Mouse (Mus musculus) liver, embryonic 16.5 days (tissue): ENCODE results near the gene Slc39a11. TPM values are rescaled to one million over a fixed set of nuclear protein-coding genes. Genes with fewer than 3 reads are reported as not detected.

Experiments used
- ATAC-seq: fragments of 200-750 bp; cut with Nextera tagmentation; 2 replicates; pipeline ENCODE4 v1.8.0; 2017; ENCODE audit warnings: low read depth, mild to moderate bottlenecking, moderate number of reproducible peaks, moderate library complexity
- H3K27ac ChIP-seq: fragments of 300-500 bp; sonication (generic); 2 replicates; pipeline ENCODE4 v1.5.1; 2014; ENCODE audit warnings: mild to moderate bottlenecking, low read length
- H3K27me3 ChIP-seq: fragments of 300-500 bp; sonication (generic); 2 replicates; pipeline ENCODE4 v1.6.1; 2014; ENCODE audit warnings: low read depth, low read length, mixed read lengths; ENCODE audit not compliant: control insufficient read depth, insufficient read depth
- H3K36me3 ChIP-seq: fragments of 300-500 bp; sonication (generic); 2 replicates; pipeline ENCODE4 v1.6.1; 2014; ENCODE audit warnings: mild to moderate bottlenecking; ENCODE audit not compliant: control insufficient read depth, insufficient read depth
- H3K4me1 ChIP-seq: fragments of 300-500 bp; sonication (generic); 2 replicates; pipeline ENCODE4 v1.6.1; 2014; ENCODE audit warnings: low read depth, low read length, mixed read lengths; ENCODE audit not compliant: control insufficient read depth
- H3K4me2 ChIP-seq: fragments of 300-500 bp; sonication (generic); 2 replicates; pipeline ENCODE4 v1.6.1; 2014; ENCODE audit warnings: low read depth, low read length, mixed read lengths
- H3K4me3 ChIP-seq: fragments of 300-500 bp; sonication (generic); 2 replicates; pipeline ENCODE4 v1.5.1; 2014; ENCODE audit warnings: low read depth, mild to moderate bottlenecking, low read length
- H3K9ac ChIP-seq: fragments of 300-500 bp; sonication (generic); 2 replicates; pipeline ENCODE4 v1.6.1; 2014; ENCODE audit warnings: low read depth, low read length
- H3K9me3 ChIP-seq: fragments of 300-500 bp; sonication (generic); replicated peaks from 2 replicates; pipeline ENCODE4 v1.6.1; 2016; ENCODE audit warnings: low read length; ENCODE audit not compliant: control insufficient read depth
- WGBS: fragments of 180-500 bp; shearing (Covaris S2); extraction: QIAGEN DNeasy Blood & Tissue Kit; methylation state at CpG from one replicate; pipeline ENCODE4 v1.1.7; 2014; ENCODE audit not compliant: insufficient replicate concordance; 5-methylcytosine and 5-hydroxymethylcytosine counted together
- polyA plus RNA-seq: library from polyadenylated mRNA; unstranded; fragments of >200 nt; fragmentation: Nextera tagmentation; extraction: Ambion mirVana; gene quantifications from 2 replicates; pipeline ENCODE4 v1.2.1, GENCODE M21; 2015

The Slc39a11 gene
- polyA plus RNA-seq, 1 experiment from 2014 or later, result 14.1 TPM

- Histone ChIP-seq H3K27me3 (no peaks in the 10 kb centered on the region), H3K9ac (no peak overlapping the region), H3K4me3 (no peak overlapping the region), H3K4me1 (no peaks in the 10 kb centered on the region), H3K9me3 (no peaks in the 10 kb centered on the region), H3K4me2 (no peak overlapping the region), H3K36me3 (no peaks in the 10 kb centered on the region), H3K27ac (no peak overlapping the region)
- ATAC-seq, result no peak
- WGBS, result 58% methylated on average over 7 of the region's 7 CpGs
Observed at GRCm38 (mm10) chr11:113362617-113363016, 287.3 kb downstream of the Slc39a11 start.

GRCm38 (mm10) chr11:113360049-113360835, 289.6 kb downstream of the Slc39a11 start:
- H3K4me1 ChIP-seq, result no peaks in the 10 kb centered on the region
- no peaks in the 10 kb centered on the region for H3K36me3 ChIP-seq
- no peaks in the 10 kb centered on the region for H3K9me3 ChIP-seq
- no peak overlapping the region for H3K27ac ChIP-seq
- 75% methylated on average over 10 of the region's 10 CpGs for WGBS
- ATAC-seq, result no peak
- H3K4me2 ChIP-seq, result no peak overlapping the region
- no peak overlapping the region for H3K4me3 ChIP-seq
- H3K27me3 ChIP-seq, result no peaks in the 10 kb centered on the region
- H3K9ac ChIP-seq, result no peak overlapping the region

- Histone ChIP-seq H3K27me3 (no peaks in the 10 kb centered on the region), H3K36me3 (peaks cover under 1% of the 10 kb centered on the region; the same call in 1 of the 2 replicates), H3K4me3 (no peak overlapping the region), H3K9ac (no peak overlapping the region), H3K4me1 (no peaks in the 10 kb centered on the region), H3K9me3 (no peaks in the 10 kb centered on the region), H3K4me2 (no peak overlapping the region), H3K27ac (no peak overlapping the region)
- ATAC-seq, result no peak
- WGBS, result 75% methylated on average over 5 of the region's 5 CpGs
Observed at GRCm38 (mm10) chr11:113355932-113356331, 293.9 kb downstream of the Slc39a11 start.

GRCm38 (mm10) chr11:113352085-113352815, 297.6 kb downstream of the Slc39a11 start:
- H3K9ac ChIP-seq, result no peak overlapping the region
- ATAC-seq, result no peak
- WGBS, result 48% methylated on average over 11 of the region's 12 CpGs
- no peaks in the 10 kb centered on the region for H3K4me1 ChIP-seq
- H3K9me3 ChIP-seq, result peaks cover 5% of the 10 kb centered on the region
- peaks cover 4% of the 10 kb centered on the region; the same call in 1 of the 2 replicates for H3K36me3 ChIP-seq
- H3K27ac ChIP-seq, result no peak overlapping the region
- no peaks in the 10 kb centered on the region for H3K27me3 ChIP-seq
- no peak overlapping the region for H3K4me3 ChIP-seq
- H3K4me2 ChIP-seq, result no peak overlapping the region

GRCm38 (mm10) chr11:113350583-113350982, 299.3 kb downstream of the Slc39a11 start:
- Histone ChIP-seq H3K27ac (no peak overlapping the region), H3K9ac (no peak overlapping the region), H3K36me3 (peaks cover 4% of the 10 kb centered on the region; the same call in 1 of the 2 replicates), H3K4me1 (no peaks in the 10 kb centered on the region), H3K9me3 (peaks cover 5% of the 10 kb centered on the region), H3K4me2 (no peak overlapping the region), H3K4me3 (no peak overlapping the region), H3K27me3 (no peaks in the 10 kb centered on the region)
- 72% methylated on average over 4 of the region's 4 CpGs for WGBS
- no peak for ATAC-seq

- Histone ChIP-seq H3K9ac (no peak overlapping the region), H3K4me1 (no peaks in the 10 kb centered on the region), H3K36me3 (peaks cover 4% of the 10 kb centered on the region; the same call in 1 of the 2 replicates), H3K4me3 (no peak overlapping the region), H3K4me2 (no peak overlapping the region), H3K27ac (no peak overlapping the region), H3K9me3 (peaks cover 5% of the 10 kb centered on the region), H3K27me3 (no peaks in the 10 kb centered on the region)
- no peak for ATAC-seq
- WGBS, result 71% methylated on average over 9 of the region's 9 CpGs
Observed at GRCm38 (mm10) chr11:113346895-113347514, 302.9 kb downstream of the Slc39a11 start.

GRCm38 (mm10) chr11:113339770-113340169, 310.1 kb downstream of the Slc39a11 start:
- WGBS, result 27% methylated on average over 8 of the region's 8 CpGs
- Histone ChIP-seq H3K4me3 (no peak overlapping the region), H3K4me2 (no peak overlapping the region), H3K4me1 (no peaks in the 10 kb centered on the region), H3K36me3 (no peaks in the 10 kb centered on the region), H3K9ac (no peak overlapping the region), H3K9me3 (no peaks in the 10 kb centered on the region), H3K27ac (no peak overlapping the region), H3K27me3 (no peaks in the 10 kb centered on the region)
- ATAC-seq, result no peak

- H3K36me3 ChIP-seq, result no peaks in the 10 kb centered on the region
- WGBS, result 43% methylated on average over 5 of the region's 5 CpGs
- no peak overlapping the region for H3K4me3 ChIP-seq
- no peak overlapping the region for H3K4me2 ChIP-seq
- H3K27ac ChIP-seq, result no peak overlapping the region
- no peak overlapping the region for H3K9ac ChIP-seq
- no peaks in the 10 kb centered on the region for H3K27me3 ChIP-seq
- no peak for ATAC-seq
- H3K9me3 ChIP-seq, result no peaks in the 10 kb centered on the region
- H3K4me1 ChIP-seq, result no peaks in the 10 kb centered on the region
Observed at GRCm38 (mm10) chr11:113338581-113338980, 311.3 kb downstream of the Slc39a11 start.
